Mouse (Mus musculus) cerebellum, adult 2 months (tissue): ENCODE measurements at regions not wholly inside any gene's neighbourhood (a gene's known extent, or its start where the extent isn't known, plus 50 kb on each side); places are given as distances from the start of the nearest gene placed in this dataset.

Source experiments
- CTCF ChIP-seq: fragments of 200-500 bp; IDR thresholded peaks from 2 replicates; pipeline ENCODE4 v1.5.1; 2011; ENCODE audit warnings: low read depth, mild to moderate bottlenecking, control low read depth, low read length, moderate library complexity, borderline replicate concordance; ENCODE audit not compliant: insufficient read depth
- POLR2A ChIP-seq: fragments of 200-500 bp; IDR thresholded peaks from 2 replicates; pipeline ENCODE4 v1.6.1; 2011; ENCODE audit warnings: low read length, control low read depth, borderline replicate concordance; ENCODE audit not compliant: insufficient read depth

DNA sequence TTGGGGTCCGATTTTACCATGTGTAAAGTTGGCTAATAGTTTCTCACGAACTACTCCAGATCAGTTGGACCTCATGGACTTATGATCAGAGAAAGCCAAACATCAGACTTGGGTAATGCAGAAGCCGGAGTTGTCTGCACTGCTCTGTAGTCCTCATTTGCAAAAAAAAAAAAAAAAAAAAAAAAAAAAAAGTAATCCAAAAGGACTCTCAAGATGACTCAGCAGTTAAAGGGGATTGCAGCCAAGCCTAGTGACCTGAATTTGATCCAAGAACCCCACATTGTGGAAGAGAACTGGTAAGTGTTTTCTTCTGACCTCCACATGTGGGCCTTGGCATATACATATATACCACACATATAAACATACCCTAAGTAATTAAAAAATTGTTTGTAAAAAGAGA, 164.6 kb upstream of the Bmp2 start:
- TF ChIP-seq POLR2A = no peak
- TF ChIP-seq CTCF = no peak
